Mouse (Mus musculus) megakaryocyte, embryonic 14.5 days (primary cell): ENCODE measurements around the gene Kitl. TPM values are rescaled to one million over a fixed set of nuclear protein-coding genes. Genes with fewer than 3 reads are reported as not detected.
A peak's percentile ranks its signal among the peaks of the same experiment; 100 is the strongest.

Experiments
- H3K27me3 ChIP-seq: replicated peaks from 2 replicates; pipeline ENCODE3; 2012; ENCODE audit warnings: inconsistent platforms
- H3K36me3 ChIP-seq: replicated peaks from 2 replicates; pipeline ENCODE3; 2012; ENCODE audit warnings: low read length, inconsistent platforms, mixed read lengths
- H3K4me1 ChIP-seq: 2 replicates; pipeline ENCODE4 v1.6.1; 2012; ENCODE audit warnings: inconsistent platforms
- H3K4me3 ChIP-seq: replicated peaks from 2 replicates; pipeline ENCODE3; 2012; ENCODE audit warnings: moderate library complexity, mild to moderate bottlenecking, inconsistent platforms
- H3K9me3 ChIP-seq: 2 replicates; pipeline ENCODE4 v1.6.1; 2012; ENCODE audit warnings: inconsistent platforms
- FLI1 ChIP-seq: IDR thresholded peaks from 2 replicates; pipeline ENCODE4 v1.6.1; 2012; ENCODE audit warnings: low read length, inconsistent platforms, mixed read lengths
- GATA1 ChIP-seq: IDR thresholded peaks from 3 replicates; pipeline ENCODE4 v1.6.1; 2012; ENCODE audit warnings: mixed read lengths, low read length, inconsistent platforms, borderline replicate concordance
- polyA plus RNA-seq: library from polyadenylated mRNA; stranded (reverse); fragments of >175 nt; gene quantifications from 2 replicates; pipeline ENCODE4 v1.2.3, GENCODE M21; 2012; ENCODE audit warnings: low replicate concordance; ENCODE audit not compliant: insufficient read depth

Gene Kitl
- polyA plus RNA-seq, 1 experiment: not detected

DNA sequence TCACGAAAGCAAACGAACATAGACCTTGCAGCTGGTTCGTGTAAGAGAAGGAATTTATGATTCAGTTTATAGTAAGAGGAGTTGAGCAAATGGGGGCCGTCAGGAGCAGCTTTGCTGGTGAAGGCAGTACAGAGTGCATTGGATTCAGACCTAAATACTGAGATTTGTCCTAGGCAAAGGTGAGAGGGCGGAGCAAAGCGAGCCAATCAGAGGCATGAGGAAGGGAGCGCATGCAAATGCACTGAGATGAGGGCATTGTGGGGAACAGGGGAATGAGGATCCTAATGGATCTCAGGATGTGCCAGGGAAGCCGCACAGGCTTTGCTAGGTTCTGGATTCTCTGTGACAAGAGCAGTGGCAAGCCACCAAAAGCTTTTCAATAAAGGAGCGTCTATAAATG is 5.1 kb upstream of the Kitl start:
- TF ChIP-seq GATA1: no peak
- no peak for TF ChIP-seq FLI1
- Histone ChIP-seq H3K36me3 (no peaks in the 10 kb centered on the region), H3K4me1 (peaks cover 1% of the 10 kb centered on the region; the same call in 1 of the 2 replicates), H3K4me3 (no peak overlapping the region), H3K9me3 (peaks cover 3% of the 10 kb centered on the region; the same call in 1 of the 2 replicates), H3K27me3 (peaks cover 33% of the 10 kb centered on the region)

DNA sequence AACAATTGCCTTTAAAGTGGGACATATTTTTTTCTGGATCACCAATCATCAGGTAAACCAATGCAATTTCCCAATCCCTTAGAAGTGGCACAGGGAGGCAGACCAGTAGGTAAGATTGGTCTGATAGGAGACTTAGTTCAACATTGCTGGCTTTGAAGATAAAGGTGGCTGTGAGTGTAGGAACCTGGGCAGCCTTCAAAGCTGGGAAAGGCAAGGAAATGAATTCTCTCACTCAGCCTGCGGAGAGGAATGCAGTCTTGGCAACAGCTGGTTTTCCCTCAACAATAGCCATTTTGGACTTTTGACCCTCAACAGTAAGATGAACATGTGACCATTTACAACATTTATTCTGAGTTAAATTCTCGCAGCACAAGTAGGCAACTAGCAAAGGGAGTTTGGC is 1.3 kb upstream of the Kitl start:
- Histone ChIP-seq H3K4me1 (peaks cover 17% of the 10 kb centered on the region), H3K27me3 (peaks cover 67% of the 10 kb centered on the region), H3K9me3 (peaks cover 3% of the 10 kb centered on the region; the same call in 1 of the 2 replicates), H3K36me3 (no peaks in the 10 kb centered on the region), H3K4me3 (no peak overlapping the region)
- TF ChIP-seq FLI1: no peak
- TF ChIP-seq GATA1: no peak

DNA sequence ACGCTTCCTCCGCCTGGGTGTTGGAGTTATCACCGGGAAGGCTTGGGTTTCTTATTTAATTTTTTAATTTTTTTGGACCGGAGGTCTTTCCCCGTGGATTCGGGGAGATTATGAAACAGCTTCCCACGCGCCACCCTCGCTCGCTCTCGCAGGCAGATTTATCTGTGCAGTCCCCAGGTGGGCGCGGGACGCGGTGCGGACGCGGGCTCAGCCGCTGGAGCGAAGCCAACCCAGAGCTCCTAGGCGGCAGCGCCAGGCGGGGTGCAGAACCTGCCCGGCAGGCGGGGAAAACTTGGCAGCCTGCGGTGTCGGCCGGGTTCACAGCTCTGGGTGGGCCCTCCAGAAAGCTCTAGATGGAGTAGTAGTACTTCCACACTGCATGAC is 888 bp downstream of the Kitl start:
- Histone ChIP-seq H3K27me3 (peaks cover 67% of the 10 kb centered on the region), H3K9me3 (peaks cover 3% of the 10 kb centered on the region; the same call in 1 of the 2 replicates), H3K4me3 (peak overlapping the region; percentile 93), H3K36me3 (no peaks in the 10 kb centered on the region), H3K4me1 (peaks cover 19% of the 10 kb centered on the region)
- TF ChIP-seq FLI1: no peak

DNA sequence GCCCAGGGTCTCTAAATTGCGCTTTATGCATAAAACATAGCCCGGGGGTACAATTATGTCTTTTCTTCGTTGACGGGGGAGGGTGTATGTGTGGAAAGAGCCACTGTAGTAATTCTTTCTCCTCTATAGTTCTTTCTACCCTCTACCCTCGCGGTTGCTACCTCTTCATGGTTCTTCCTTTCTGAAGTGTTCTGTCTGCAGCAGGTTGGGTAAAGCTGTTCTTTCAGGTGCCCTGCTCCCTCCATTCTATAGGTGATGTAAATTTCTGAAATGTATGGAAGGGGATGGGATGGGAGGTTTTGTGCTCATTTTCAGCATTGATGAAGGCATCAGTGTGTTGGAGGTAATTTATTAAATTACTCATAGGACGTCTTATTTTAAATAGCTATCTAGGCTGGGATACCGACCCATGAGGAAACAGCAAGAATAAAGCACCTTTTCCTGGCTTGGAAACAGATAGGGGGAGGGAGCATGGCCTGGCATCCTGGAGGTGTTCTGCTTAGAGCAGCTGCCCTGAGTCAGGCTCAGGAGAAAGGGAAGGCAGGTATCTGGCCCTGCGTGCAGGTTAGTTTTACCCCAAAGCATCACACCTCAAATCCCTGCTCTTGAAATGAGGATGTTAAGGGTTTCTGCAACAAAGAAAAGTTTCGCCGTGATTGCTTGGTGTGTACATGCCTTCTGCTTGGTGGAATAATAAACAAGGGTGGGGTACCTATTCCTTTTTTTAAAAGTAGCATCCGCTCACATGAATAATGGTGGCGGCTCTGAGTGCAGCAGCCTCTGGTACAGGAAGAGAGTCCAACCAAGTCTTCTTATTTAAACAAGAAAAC is 1.7 kb downstream of the Kitl start:
- no peak overlapping the region for H3K4me3 ChIP-seq
- TF ChIP-seq GATA1 (no peak), FLI1 (no peak)
- H3K4me1 ChIP-seq: peaks cover 19% of the 10 kb centered on the region

DNA sequence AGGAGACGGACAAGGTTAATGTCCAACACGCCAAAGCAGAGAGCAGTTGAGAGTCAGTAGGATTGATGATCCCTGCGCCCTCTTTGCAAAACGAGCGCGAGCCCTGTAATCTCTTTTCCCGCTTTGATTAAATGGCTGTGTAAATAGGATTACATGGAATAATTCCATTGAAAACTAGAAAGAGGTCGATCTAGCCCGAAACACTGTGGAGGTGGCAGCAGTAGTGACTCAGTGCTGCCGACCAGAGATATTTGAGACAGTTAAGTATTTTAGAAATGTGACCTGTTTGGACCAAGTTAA is 2.3 kb downstream of the Kitl start:
- Histone ChIP-seq H3K4me3 (no peak overlapping the region), H3K9me3 (no peaks in the 10 kb centered on the region)
- TF ChIP-seq FLI1 (no peak), GATA1 (no peak)

More for the DNA sequence above, 1.7 kb downstream of the Kitl start:
- Histone ChIP-seq H3K27me3 (peaks cover 70% of the 10 kb centered on the region), H3K9me3 (no peaks in the 10 kb centered on the region), H3K36me3 (no peaks in the 10 kb centered on the region)

DNA sequence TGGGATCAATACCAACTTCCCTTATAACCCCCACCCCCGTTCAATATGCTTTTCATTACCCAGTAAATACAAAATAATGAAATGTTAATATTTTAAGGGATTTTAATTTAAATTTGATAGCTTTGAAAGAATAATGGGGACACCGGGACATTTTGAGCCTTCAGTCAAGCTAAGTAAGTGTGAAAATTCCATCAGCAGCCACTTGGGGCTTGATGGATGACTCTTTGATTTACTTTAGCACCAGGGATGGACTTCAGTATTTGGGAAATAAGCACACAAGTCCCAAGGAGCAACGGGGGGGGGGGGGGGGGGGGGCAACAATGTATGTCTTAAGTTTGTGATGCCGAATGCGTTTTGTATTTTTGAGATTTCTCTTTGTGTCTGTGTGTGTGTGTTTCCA is 3.1 kb downstream of the Kitl start:
- peaks cover 75% of the 10 kb centered on the region for H3K27me3 ChIP-seq

More for the DNA sequence above, 2.3 kb downstream of the Kitl start:
- Histone ChIP-seq H3K4me1 (peaks cover 19% of the 10 kb centered on the region), H3K27me3 (peaks cover 73% of the 10 kb centered on the region), H3K36me3 (no peaks in the 10 kb centered on the region)

DNA sequence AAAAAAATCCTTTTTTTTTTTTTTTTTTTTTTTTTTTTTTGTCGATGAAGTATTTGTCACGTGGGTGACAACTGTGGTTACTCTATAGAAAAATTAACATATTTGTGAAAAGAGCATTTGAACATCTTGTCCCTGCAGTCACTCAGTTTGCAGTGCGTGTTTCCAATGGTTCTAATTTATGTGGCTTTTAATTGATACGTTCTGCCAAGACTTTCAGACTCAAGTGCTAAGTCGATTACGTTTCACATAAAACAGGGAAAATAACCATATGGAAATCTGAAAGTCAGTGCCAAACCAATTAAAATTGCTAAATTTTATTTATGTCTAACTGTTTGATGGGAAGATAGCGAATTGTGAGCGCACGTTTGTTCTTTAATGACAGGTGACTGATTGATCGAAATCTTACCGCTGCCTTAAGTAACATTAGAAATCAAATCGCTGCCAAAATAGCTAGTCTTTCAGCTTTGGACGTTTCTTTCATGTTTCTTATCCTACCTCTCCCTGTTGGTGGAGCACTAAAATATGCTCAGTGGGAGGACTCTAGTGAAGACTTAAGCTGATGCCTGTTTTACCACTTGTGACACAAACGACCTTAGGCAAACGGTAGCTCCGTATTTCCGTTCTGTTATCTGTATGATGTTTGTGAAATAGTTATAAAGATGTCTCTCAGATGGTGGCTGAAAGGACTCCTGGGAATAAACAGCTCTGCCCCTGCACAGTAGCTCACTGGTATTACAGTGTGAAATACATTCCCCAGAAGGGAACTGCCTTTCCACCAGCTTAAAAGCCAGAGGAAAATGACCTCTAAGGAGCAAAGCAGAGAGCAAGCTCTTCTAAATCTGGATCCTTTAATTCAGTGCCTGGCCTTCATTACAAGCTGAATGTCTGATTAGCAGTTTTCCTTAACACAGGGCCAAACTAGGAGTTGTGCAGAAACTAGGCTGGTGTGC is 4.1 kb downstream of the Kitl start:
- Histone ChIP-seq H3K4me1 (peaks cover 19% of the 10 kb centered on the region), H3K27me3 (peaks cover 66% of the 10 kb centered on the region), H3K4me3 (no peak overlapping the region), H3K9me3 (no peaks in the 10 kb centered on the region), H3K36me3 (no peaks in the 10 kb centered on the region)
- TF ChIP-seq GATA1: no peak
- no peak for TF ChIP-seq FLI1

More for the DNA sequence above, 3.1 kb downstream of the Kitl start:
- no peaks in the 10 kb centered on the region for H3K36me3 ChIP-seq
- H3K4me1 ChIP-seq: peaks cover 19% of the 10 kb centered on the region
- no peak for TF ChIP-seq FLI1
- TF ChIP-seq GATA1: no peak
- no peaks in the 10 kb centered on the region for H3K9me3 ChIP-seq
- no peak overlapping the region for H3K4me3 ChIP-seq

DNA sequence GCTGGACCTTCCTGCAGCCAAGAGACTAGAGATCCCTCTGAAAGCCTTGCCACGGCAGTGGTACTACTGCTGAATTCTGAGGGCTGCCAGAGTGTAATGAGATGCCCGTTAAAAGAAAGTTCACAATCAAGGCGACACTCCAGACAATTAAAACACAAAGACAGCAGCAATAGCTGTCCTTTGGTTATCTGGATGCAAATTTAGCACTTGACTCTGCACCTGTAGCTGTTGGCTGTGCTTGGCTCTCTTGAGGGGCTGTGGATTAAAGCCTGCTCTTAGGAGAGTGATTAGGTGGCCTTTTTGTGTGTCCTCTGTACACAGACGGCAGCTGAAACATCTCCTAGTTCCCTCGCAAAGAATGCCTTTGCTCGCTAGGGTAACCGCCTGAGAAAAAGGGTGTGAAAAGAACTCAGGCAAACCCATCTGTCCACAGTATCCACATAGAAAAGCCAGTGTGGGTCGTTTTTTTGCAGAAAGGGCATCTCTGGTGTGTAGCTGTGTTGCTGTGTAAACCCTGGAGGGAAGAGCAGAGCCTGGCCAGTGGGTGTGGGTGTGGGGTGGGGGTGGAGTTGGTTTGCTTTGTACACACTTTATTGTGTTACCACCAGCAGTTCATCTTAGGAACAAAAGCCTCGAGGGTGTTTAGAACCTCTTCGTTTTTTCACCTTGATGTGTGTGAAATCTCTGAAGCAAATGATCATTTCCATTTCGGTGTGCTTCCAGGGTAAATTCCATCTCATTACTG is 6.8 kb downstream of the Kitl start:
- H3K27me3 ChIP-seq: peaks cover 46% of the 10 kb centered on the region
- no peaks in the 10 kb centered on the region for H3K9me3 ChIP-seq
- H3K4me3 ChIP-seq: no peak overlapping the region

DNA sequence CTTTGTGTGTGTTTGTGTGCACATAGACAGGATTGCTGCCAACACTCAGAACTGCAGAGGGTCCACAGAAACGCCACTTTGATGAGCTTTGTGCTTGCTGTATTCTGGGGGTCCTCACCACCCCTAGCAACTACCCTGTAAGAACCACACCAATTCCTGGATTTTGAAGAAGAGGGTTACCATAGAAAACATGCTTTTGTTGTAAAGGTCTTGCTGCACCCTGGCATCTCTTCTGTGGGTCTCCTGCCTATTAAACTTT is 7.3 kb downstream of the Kitl start:
- TF ChIP-seq FLI1 (no peak), GATA1 (no peak)
- no peaks in the 10 kb centered on the region for H3K9me3 ChIP-seq
- no peaks in the 10 kb centered on the region for H3K36me3 ChIP-seq
- H3K4me3 ChIP-seq: no peak overlapping the region
- H3K27me3 ChIP-seq: peaks cover 41% of the 10 kb centered on the region
- H3K4me1 ChIP-seq: 0 out of 2 replicates have a peak, but pooled peaks cover 2% of the 10 kb centered on the region

More for the DNA sequence above, 6.8 kb downstream of the Kitl start:
- no peaks in the 10 kb centered on the region for H3K36me3 ChIP-seq
- 0 out of 2 replicates have a peak, but pooled peaks cover 4% of the 10 kb centered on the region for H3K4me1 ChIP-seq
- TF ChIP-seq GATA1 (no peak), FLI1 (no peak)

DNA sequence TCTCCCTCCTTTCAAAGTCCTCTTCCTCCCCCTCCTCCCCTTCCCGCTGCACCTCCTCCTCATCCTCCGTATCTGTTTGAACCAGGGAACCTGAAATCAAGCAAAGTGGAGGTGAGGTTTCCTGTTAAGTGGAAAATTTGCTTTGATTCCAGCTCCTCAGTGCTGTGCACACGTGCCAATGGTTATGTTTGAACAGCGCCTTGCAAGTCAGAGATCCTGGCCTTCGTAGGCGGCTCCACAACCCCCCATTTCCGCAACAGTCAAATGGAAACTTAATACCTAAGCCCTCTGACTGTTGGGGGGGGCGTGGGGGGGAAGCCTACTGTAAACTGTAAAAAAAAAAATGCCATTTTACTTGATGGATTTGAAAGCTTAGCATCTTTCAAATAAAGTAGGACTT is 10.2 kb downstream of the Kitl start:
- TF ChIP-seq FLI1: no peak
- TF ChIP-seq GATA1: no peak
- H3K9me3 ChIP-seq: no peaks in the 10 kb centered on the region
- H3K36me3 ChIP-seq: no peaks in the 10 kb centered on the region
- no peak overlapping the region for H3K4me3 ChIP-seq
- peaks cover 17% of the 10 kb centered on the region for H3K27me3 ChIP-seq
- H3K4me1 ChIP-seq: no peaks in the 10 kb centered on the region
